Mouse (Mus musculus) monocyte, adult 2 months (primary cell): ENCODE results near the gene Trappc5.

Experiments
- DNase-seq, 2 experiments: peaks; one replicate each; pipeline ENCODE4 v3.0.0; 2022; ENCODE audit warnings: low spot score in 2 of 2, low read depth in 1 of 2

Trappc5 gene

DNA sequence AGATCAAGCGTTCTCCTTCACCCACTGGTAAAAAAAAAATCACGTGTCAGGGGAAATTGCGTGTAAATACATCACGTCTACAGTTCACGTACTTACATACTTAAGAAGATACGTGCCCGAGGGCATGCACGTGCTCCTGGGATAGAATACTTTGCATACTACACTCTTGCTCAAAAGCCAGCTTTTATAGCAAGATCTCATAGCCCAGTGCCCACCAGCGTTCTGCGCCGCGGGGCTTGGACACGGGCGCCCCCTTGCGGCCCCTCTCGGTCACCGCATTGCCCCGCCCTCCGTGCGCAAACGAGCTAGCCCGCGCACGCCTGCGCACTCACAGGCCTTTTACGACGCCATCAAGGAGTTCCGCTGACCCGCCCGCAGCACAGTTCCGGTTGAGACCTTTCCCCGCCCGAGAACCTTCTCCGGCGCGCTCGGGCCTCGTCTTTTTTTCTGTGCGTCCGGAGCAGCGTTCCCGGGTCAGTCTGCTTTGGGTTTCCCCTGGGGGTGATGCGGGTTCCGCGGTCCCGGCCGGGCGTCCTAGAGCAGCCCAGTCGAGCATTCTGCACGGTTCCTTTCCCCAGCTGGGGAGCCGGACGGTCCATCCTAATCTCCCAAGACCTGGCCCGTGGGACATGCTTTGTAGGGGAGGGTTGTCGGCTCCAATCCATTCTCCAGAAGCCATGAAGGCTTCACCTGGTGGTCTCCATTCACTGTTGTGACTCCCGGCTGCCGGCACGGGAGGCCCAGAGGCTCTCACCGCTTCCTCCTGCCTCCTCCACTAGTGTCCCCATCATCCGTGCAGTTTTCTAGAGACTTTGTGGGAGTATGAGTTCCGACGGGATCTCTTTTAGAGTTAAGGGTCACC lies at the start of gene Trappc5:
Gene Trappc5, plus strand, starts transcription at position 169 of the 862 bp plus-strand sequence.
- DNase-seq: peak; percentile 77 to 91

DNA sequence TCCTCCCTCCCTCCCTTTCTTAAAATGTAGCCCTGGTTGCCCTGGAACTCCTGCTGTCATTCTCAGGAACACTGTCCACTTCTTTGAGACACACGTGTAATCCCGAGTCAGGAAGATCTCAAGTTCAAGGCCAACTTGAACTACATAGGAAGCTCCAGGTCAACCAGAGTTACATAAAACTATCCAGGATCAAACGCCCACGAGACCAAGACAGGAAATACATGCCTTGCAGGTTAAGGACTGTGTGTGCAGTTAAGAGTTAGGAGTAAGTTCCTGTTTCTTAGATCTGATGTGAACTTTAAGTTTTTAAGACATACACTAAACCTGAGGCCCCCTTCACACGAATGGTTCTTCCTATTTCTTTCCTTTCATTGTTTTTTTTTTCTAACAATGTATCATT lies 49.1 kb upstream of the Trappc5 start:
- DNase-seq: no peak

DNA sequence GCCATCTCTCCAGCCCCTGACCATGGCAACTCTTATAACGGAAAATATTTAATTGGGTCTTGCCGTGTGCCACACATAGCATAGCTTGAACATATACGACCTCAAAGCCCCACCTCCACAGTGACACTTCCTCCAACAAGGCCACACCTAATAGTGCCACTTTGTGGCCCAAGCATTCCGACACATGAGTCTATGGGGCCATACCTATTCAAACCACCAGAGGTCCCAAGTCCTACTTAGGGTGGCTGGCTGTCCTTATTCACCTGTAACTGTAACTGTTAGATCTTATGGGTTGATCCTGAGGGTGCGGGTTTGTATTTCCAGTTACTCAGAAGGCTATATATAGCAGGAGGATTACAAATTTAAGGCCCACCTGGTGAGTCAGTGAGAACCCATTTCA lies 48.1 kb upstream of the Trappc5 start:
- DNase-seq: peak in 1 of 2 experiments; percentile 28

DNA sequence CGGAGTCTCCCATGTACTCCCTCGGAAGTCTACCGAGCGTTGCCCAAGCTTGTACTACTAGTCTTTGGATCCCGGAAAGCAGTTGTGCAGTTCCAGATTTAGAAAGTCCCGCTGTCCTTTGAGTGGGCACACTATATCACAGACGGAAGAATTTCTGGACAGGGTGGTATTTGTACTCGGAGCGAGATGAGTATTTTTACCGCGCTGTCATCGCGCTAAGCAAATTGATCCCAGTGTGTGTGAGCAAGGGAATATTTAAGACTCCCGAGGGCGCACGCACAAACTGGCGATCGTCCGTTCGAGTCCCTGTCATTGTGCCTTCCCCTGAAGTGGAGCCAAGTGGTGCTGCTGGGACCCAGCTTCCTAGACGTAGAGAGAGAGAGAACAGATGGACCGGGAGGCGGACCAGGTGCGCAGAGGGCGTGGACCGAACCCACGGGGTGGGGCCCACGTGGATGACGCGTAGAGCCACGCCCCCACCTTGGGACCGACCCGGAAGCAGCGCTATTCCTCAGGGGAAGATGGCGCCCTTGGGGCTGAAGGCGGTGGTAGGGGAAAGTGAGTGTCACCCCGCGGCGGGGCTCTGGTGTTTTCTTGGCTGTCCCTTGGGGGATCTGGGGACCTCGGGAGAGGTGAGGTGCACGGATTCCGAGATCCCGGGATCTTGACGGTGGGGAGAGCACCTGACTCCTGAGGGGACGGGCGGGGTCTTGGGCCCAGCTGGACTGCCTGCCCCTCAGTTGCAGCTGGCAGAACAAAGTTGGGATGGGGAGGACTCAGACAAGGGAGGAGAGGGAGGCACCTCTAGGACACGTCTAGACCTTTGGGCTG lies 45.2 kb upstream of the Trappc5 start, which contains the start of gene Stxbp2:
Gene Stxbp2, plus strand, starts transcription at position 309 of the 831 bp plus-strand sequence.
- peak; percentile 44 to 63 for DNase-seq

DNA sequence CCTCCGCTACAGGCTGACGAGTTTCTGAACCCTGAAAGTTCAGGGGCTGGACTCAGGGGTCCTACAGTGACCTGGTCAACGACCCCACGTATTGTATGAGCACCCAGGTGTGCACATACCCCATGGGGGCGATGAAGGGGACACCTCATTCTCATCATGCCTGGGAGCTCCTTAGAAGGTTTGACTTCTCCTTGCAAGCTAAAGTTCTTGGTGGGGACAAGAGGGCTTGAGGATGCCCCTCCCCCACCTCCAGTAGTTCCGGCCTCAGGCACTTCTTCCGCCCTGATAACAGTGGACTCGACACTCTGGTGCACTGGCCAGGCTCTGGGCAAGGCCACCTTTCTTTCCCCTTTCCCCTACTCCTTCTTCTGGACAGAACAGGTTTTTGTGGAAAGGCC lies 44.6 kb upstream of the Trappc5 start:
- no peak for DNase-seq

DNA sequence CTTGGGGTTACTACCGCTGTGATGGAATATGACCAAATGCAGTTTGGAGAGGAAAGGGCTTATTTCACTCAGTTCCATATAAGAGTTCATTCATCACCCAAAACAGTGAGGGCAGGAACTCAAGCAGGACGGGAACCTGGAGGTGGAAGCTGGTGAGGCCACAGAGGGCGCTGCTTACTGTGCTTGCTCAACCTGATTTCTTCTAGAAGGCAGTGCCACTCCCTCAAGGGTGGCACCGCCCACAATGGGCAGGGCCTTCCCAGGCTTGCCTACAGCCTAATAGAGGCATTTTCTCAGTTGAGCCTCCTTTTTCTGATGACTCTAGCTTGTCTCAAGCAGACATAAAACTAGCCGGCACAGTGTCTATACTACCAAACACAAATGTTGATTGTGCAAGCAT lies 30.3 kb upstream of the Trappc5 start:
- DNase-seq: peak; percentile 62 to 79

DNA sequence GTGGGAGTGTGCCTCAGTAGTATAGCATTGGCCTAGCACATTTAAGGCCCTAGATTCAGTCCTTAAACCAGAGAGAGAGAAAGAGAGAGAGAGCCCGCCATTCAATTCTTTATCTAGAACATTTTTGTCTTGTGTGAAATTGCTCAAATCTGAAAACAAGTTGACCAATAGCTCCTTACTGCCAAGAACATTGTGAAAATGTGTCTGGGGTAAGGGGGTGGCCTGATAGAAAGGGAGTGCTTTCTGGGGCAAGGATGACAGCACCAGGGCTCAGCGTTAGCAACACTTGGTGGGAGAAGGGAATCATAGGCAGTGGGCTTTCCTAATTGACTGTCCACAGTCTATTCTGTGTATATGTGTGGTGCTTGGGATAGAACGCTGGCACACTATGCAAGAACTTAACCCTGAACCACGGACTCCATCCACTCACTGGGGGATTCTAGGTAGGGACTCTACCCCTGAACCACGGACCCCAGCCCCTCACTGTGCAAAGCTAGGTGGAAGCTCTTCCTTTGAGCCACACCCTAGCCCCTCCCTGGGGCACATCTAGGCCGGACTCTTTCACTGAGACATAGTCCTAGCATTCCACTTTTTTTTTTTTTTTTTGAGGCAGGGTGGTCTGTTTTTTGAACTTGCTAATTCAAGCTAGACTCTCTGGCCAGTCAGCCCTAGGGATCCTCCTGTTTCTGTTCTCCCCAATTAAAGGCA lies 29.1 kb upstream of the Trappc5 start:
- no peak for DNase-seq

DNA sequence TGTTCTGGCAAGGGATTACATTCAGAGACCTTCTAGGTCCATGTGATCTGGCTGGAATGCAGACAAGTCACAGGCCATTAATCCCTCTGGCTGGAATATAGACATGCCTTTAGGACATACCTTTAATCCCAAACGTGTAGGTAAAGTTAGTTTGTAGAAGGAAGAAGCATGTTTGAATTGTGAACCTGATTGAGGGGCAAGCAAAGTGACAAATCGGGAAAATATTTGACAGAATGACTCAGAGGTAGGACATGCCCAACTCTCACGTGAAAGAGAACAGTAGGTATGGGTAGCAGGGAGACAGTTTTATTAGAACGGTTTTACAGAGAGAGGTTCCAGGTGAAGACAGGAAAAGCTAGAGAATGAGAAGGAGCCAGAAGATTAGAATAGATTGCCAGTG lies 28.5 kb upstream of the Trappc5 start:
- no peak for DNase-seq

DNA sequence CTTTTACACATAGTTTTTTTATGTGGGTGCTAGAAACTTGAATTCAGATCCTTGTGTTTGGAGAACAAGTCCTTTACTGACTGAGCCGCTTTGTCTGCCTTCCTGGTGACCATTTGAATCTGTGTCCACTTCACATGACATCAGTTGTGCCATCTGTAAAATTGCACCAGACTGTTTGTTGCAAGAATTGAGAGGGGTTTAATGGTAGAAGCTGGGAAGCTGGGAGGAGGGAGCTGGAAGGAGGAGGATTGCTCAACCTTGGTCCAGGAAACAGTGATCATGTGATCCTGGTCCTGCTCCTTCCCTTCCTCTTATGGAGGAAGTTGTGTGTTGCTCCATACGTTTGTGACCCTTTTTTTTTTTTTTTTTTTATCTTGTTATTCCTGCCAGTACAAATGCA lies 27.8 kb upstream of the Trappc5 start:
- peak in 1 of 2 experiments; percentile 9 for DNase-seq

DNA sequence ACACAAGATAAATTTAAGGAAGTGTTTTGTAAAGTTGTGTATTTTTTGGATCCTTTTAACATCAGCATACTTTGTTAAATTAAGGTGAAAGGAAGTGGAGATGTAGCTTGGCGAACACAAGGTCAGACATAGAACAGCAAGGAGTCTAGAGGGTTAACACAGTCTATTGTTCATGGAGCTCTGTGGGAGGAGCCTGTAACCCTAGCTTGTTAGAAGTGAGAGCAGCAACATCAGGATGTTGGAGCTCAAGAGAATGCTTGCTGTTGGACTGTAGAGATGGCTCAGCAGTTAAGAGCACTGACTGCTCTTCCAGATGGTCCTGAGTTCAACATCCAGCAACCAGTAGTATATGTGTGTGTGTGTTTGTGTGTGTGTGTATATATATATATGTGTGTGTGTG lies 27.1 kb upstream of the Trappc5 start:
- DNase-seq: no peak

DNA sequence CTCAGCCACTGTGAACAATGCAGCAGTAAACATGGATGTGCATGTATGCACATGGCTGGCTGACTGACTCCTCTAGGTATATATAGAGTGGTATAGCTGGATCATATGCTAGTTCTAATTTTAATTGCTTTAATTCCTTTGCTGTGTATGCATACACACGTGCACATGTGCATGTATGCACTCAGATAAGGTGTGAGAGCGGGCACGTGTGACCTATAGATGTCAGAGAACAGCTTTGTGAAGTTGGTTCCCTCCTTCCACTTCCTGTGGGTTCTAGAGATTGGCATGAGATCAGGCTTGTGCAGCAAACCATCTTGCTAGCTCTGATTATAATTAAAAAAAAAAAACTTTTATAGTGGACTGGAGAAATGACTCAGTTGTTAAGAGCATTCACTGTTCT lies 23.3 kb upstream of the Trappc5 start:
- DNase-seq: no peak

DNA sequence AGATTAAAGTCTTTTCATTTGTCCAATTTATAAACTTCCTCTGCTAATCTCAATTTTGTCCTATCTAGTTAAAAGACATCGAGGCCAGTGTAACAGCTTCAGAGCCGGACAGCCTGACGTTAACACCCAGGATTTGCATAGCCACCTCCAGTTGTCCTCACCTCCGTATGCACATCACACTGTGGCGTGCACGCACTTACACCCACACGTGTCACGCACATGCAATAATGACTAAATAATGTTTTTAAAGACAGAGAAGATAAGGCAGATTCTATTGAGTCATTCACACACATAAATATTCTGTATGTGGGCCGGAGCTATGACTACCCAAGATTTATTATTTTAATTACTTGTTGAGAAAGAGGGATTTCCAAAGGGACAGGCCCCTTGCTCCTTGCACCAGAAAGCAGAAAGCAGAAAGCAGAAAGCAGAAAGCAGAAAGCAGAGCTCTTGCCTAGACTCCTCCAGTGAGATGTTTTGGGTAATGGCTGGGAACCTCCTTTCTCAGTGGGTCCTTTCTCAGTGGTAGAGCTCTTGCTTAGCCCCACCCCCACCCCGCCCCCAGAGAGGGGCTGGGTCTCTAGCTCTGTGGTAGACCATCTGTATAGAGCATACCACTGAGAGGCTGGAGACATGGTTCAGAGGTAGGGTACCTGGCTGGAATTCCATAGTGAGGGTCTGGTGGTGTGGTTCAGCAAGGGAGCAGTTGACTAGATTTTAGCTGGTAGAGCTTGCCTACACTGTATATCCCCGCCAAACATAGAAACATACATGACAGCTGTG lies 21.2 kb upstream of the Trappc5 start:
- DNase-seq: no peak

DNA sequence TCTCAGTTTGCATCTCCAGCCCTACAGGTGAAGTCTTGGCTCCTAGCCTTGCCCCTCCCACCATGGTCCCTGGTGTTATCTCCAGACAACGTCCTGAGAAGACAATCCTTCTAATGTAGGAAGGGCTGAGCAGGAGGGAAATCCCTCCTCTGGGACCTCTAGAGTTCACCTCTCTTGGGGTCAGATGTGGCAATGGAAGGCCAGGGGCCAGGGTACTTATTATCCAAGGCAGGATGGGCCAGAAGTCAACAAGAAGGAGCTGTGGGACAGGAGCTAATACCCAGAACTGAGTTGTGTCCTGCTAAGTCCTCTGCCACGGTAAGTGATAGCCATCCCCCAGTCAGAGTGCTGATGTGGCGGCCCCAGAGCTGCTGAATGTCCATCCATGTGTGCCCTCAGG lies 20.6 kb upstream of the Trappc5 start, which contains the start of gene Retn:
Gene Retn, plus strand, starts transcription at position 245 of the 400 bp plus-strand sequence.
- DNase-seq: no peak

DNA sequence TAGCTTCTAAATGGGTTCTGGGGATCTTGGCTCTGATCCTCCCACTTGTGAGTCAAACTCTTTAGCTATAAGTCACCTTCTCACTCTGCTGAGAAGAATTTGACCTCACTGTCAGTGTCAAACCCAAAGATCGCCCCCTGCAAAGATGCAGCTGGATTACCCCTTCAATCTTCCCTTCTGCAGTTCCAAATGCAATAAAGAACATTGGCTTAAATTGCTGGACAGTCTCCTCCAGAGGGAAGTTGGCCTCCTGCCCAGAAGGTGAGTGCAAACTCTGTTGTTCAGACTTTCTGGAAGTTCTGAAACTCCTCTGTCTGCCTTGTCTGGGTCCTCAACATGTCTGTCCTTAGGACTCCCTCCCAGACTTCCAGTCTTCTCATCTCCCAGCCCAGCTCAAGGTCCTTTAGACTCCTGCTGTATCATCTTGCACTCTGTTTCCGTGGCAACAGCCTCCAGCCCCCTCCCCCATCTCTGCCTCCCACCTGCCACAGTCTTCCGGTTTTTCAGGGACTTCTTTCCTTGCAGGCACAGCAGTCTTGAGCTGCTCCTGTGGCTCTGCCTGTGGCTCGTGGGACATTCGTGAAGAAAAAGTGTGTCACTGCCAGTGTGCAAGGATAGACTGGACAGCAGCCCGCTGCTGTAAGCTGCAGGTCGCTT lies 19.2 kb upstream of the Trappc5 start:
- no peak for DNase-seq

DNA sequence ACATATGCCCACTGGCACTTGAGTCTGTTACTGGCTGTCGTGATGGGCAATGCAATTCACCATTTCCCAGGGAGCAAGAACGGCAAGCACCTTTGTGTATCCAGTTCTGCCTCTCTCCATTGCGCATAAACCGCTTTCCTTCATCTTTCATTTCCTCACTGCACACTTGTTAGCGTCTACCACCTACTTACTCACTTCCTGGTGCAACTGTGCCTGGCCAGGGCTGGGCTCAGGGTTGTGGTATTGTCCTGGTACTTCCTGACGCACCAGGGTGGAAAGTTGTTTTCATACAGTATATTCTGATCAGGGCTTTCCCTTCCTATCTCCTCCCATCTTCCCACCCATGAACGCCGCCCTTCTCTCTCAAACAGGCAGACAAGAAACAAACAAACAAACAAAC lies 15.2 kb upstream of the Trappc5 start:
- no peak for DNase-seq

DNA sequence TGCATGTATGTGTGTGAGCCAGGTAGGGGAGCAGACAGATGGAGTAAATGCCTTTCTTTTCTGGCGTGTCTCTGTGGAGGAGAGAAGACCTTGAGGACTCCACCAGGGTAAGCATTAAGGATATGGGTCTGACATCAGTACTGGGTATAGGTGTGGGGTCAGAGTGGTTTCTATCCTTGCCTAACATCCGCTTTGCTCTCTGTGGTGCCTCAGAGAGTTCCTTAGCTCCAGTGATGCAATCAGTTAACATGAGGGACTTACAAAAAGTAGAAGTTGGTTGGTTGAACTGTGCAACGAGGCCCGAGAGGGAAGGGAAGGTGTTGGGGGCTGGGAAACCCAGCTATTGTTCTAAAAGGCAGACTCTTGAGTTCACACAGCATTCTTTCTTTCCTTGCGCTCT lies 11.7 kb upstream of the Trappc5 start:
- DNase-seq: peak; percentile 27 to 57

DNA sequence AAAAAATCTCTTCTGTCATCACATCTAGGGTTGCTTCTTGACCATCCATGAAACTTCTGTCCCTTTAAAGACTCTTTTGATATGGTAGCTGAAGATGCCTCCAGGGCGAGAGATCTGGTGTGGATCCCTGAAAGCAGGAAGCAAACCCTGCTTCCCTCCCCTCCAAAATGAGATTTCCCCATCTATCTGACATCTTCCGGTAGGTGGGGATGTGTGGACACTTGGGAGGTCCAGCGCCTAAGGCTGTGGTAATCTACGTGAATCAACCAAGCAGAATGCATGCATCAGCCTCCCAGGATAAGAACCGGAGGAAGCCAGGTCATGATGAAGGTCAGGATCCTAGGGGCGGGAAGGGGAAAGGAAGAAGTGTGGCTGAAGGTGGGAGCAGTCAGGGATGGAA lies 10.6 kb upstream of the Trappc5 start, which contains the start of gene Mcemp1:
Gene Mcemp1, plus strand, starts transcription at position 248 of the 400 bp plus-strand sequence.
- peak in 1 of 2 experiments; percentile 34 for DNase-seq

DNA sequence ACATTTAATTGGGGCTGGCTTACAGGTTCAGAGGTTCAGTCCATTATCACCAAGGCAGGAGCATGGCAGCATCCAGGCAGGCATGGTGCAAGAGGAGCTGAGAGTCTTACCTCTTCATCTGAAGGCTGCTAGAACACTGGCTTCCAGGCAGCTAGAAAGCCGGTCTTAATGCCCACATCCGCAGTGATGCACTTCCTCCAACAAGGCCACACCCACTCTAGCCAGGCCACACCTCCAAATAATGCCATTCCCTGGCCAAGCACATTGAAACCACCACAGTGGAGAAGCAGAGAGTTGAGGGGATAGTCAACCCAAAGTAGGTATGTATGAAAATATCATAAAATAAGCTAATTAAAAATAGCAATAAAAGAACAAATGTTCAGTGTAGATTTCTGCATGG lies 5.7 kb upstream of the Trappc5 start:
- peak; percentile 60 to 71 for DNase-seq

DNA sequence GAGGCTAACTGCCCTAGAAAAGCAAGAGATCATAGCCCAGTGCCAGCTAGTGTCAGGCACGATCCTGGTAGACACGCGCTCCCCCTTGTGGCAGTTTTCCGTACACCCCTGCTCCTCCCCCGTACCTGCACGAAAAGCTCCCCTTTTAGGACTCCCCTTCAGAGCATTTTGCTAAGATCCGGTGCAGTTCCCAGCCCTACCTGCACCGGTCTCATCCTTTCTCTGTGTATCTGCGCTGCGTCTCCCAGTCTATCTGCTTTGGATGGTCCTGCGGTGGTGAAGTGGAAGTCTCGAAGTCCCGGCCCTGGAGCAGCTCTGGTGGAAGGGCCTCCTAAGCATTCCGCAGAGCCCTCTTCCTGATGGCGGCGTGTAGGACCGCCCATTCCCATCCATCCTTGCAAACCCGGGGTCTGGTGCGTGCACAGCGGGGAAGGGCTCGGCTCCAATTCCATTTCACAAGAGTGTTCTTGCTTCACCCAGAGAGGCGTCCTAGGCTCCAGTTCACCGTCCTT lies 4.1 kb upstream of the Trappc5 start, which contains the start of gene Fcor:
Gene Fcor, minus strand, starts transcription at position 383 of the 512 bp plus-strand sequence.
- peak in 1 of 2 experiments; percentile 72 for DNase-seq

DNA sequence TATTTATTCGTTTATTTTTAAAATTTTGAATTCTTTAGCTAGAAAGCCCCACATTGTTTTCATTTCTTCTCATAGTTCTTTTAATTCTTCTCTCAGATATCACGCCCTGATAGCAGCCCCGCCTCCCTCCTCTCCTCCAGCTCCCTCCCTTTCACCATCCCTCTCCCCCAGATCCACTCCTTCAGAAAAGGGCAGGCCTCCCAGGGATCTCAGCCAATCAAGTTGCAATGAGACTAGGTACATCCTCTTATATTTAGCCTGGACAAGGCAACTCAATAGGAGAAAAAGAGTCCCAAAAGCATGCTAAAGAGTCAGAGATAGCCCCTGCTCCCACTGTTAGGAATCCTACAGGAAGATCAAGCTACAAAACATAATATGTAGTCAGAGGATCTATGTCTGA lies 1.4 kb upstream of the Trappc5 start:
- DNase-seq: no peak
